Comparison of ENCODE assay signal across 21 mouse cellular contexts in the genomic region with DNA sequence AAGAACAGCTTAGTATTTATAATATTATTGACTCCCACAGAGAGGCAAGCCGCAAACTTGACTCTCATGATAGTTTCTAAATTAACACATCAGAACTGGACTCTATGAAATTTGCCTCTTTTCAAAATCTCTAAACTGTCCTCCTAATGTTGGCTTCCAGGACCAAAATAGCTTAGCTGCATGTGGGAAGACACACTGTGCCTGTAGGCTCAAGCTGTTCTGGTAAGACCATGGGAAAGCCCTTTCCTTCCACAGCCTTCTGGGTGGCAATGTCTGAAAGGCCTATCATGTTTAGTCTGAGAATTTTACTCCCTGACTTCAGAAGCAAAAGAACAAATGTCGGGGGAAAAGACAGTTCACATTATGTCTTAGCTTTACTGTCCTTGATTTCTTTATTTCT.
DNase-seq lines count a peak whose midpoint lies in the region; ATAC-seq and TF ChIP-seq lines count a peak whose summit lies in the region.
"Had no signal": no experiment of that assay in that cellular context is flagged by ENCODE, and none has a peak within 500 bp of the region (broad histone marks: within the 10 kb centered on the region; RNA-seq: fewer than 3 reads in every experiment).

No protein-coding gene starts in this region.

- DNase-seq in frontal cortex, postnatal 25 days (ENCODE audit: low spot score in 2 of 2): no peak
- peak; percentile 5 for DNase-seq in left cerebral cortex, adult 11 months (ENCODE audit: low spot score)
- no peak for DNase-seq in left cerebral cortex, adult 2 months (ENCODE audit: extremely low spot score in 1 of 2, low spot score in 2 of 2)
- DNase-seq in brain, adult 2 months (ENCODE audit: low read depth, low spot score): peak; percentile 66
- peak; percentile 4 to 6 for DNase-seq in left cerebral cortex, postnatal 36 days (ENCODE audit: low spot score in 2 of 2)
- DNase-seq: adrenal gland, postnatal 10 days; B cell, adult 2 months; cerebellum, adult 18-20 months; cerebellum, adult 9-11 months; cerebellum, postnatal 36 days; gastrocnemius, adult 2 months; gastrocnemius, postnatal 25 days; heart, postnatal 36 days had no signal

- intact Hi-C loops in left cerebral cortex, adult 2 months (cut with DNase I): no loop called here
- intact Hi-C loops in left cerebral cortex, postnatal 36 days (cut with DNase I): no loop called here

- TF ChIP-seq CTCF in left cerebral cortex, adult 2 months (IDR thresholded peaks at IDR 0.05): no peak

- no peak overlapping the region for H3K27ac ChIP-seq in left cerebral cortex, adult 2 months
- H3K27ac ChIP-seq: embryonic facial prominence, embryonic 13.5 days; forebrain, embryonic 12.5 days; gastrocnemius, adult 2 months; heart, embryonic 13.5 days; hindbrain, embryonic 15.5 days had no signal

- ATAC-seq in frontal cortex, adult (ENCODE audit: low TSS enrichment): peak; percentile 98
- no peak for ATAC-seq in inflammation-experienced regulatory T-cells, adult 6 months
- ATAC-seq: CD4-positive, CD25-positive, alpha-beta regulatory T cell, adult 4 months; forebrain, embryonic 16.5 days had no signal

- no peak overlapping the region for H3K4me3 ChIP-seq in left cerebral cortex, adult 2 months
- H3K4me3 ChIP-seq: embryonic facial prominence, embryonic 13.5 days; forebrain, embryonic 12.5 days; gastrocnemius, adult 2 months; heart, embryonic 13.5 days; hindbrain, embryonic 15.5 days had no signal

Comparison
In these comparisons a context has a peak if more than half of its experiments do, and no peak if none do; other contexts are left out.
1. DNase-seq: peak in left cerebral cortex, adult 11 months (single experiment), brain, adult 2 months (single experiment) and left cerebral cortex, postnatal 36 days (2 of 2); none in frontal cortex, postnatal 25 days (0 of 2) and left cerebral cortex, adult 2 months (0 of 2).